Mouse (Mus musculus): ENCODE data around the gene Tmem259.

Gene Tmem259

GRCm38 (mm10) chr10:79931797-79932196 lies 52.3 kb downstream of the Tmem259 start:
- peaks cover 27% of the 10 kb centered on the region for H3K27me3 ChIP-seq (ENCODE audit: insufficient read depth, low read length)
- TF ChIP-seq CTCF (conservative IDR thresholded peaks at IDR 0.05; ENCODE audit: low read length) (no peak), NANOG (IDR thresholded peaks at IDR 0.05; ENCODE audit: borderline replicate concordance, low read length) (no peak), POU5F1 (IDR thresholded peaks at IDR 0.05; ENCODE audit: borderline replicate concordance, low read length) (no peak)
- peaks cover 14% of the 10 kb centered on the region; the same call in 1 of the 2 replicates for H3K36me3 ChIP-seq (ENCODE audit: insufficient read depth, low read length)
- H3K4me3 ChIP-seq (replicated peaks; ENCODE audit: low read length), result no peak overlapping the region
- peaks cover 59% of the 10 kb centered on the region for H3K4me1 ChIP-seq (replicated peaks; ENCODE audit: low read depth, low read length)
- H3K9me3 ChIP-seq (ENCODE audit: low read length), result 0 out of 2 replicates have a peak, but pooled peaks cover 2% of the 10 kb centered on the region

- Histone ChIP-seq H3K9me3 (ENCODE audit: low read length) (0 out of 2 replicates have a peak, but pooled peaks cover 2% of the 10 kb centered on the region), H3K4me3 (replicated peaks; ENCODE audit: low read length) (no peak overlapping the region), H3K27me3 (ENCODE audit: insufficient read depth, low read length) (peaks cover 34% of the 10 kb centered on the region), H3K4me1 (replicated peaks; ENCODE audit: low read depth, low read length) (peaks cover 58% of the 10 kb centered on the region), H3K36me3 (ENCODE audit: insufficient read depth, low read length) (peaks cover 14% of the 10 kb centered on the region; the same call in 1 of the 2 replicates)
- no peak for TF ChIP-seq CTCF (conservative IDR thresholded peaks at IDR 0.05; ENCODE audit: low read length)
- no peak for TF ChIP-seq NANOG (IDR thresholded peaks at IDR 0.05; ENCODE audit: borderline replicate concordance, low read length)
- TF ChIP-seq POU5F1 (IDR thresholded peaks at IDR 0.05; ENCODE audit: borderline replicate concordance, low read length), result no peak
Measured at GRCm38 (mm10) chr10:79930826-79931186, 53.3 kb downstream of the Tmem259 start.

- Histone ChIP-seq H3K36me3 (ENCODE audit: insufficient read depth, low read length) (peaks cover 14% of the 10 kb centered on the region; the same call in 1 of the 2 replicates), H3K4me3 (replicated peaks; ENCODE audit: low read length) (no peak overlapping the region), H3K9me3 (ENCODE audit: low read length) (0 out of 2 replicates have a peak, but pooled peaks cover 2% of the 10 kb centered on the region), H3K4me1 (replicated peaks; ENCODE audit: low read depth, low read length) (peaks cover 57% of the 10 kb centered on the region), H3K27me3 (ENCODE audit: insufficient read depth, low read length) (peaks cover 34% of the 10 kb centered on the region)
- TF ChIP-seq CTCF (conservative IDR thresholded peaks at IDR 0.05; ENCODE audit: low read length) (no peak), NANOG (IDR thresholded peaks at IDR 0.05; ENCODE audit: borderline replicate concordance, low read length) (no peak), POU5F1 (IDR thresholded peaks at IDR 0.05; ENCODE audit: borderline replicate concordance, low read length) (no peak)
Measured at GRCm38 (mm10) chr10:79929967-79930825, 53.9 kb downstream of the Tmem259 start.

GRCm38 (mm10) chr10:79928907-79929701 lies 55.0 kb downstream of the Tmem259 start:
- Histone ChIP-seq H3K9me3 (ENCODE audit: low read length) (0 out of 2 replicates have a peak, but pooled peaks cover 2% of the 10 kb centered on the region), H3K27me3 (ENCODE audit: insufficient read depth, low read length) (peaks cover 35% of the 10 kb centered on the region), H3K36me3 (ENCODE audit: insufficient read depth, low read length) (peaks cover 14% of the 10 kb centered on the region; the same call in 1 of the 2 replicates), H3K4me3 (replicated peaks; ENCODE audit: low read length) (no peak overlapping the region), H3K4me1 (replicated peaks; ENCODE audit: low read depth, low read length) (peaks cover 56% of the 10 kb centered on the region)
- TF ChIP-seq POU5F1 (IDR thresholded peaks at IDR 0.05; ENCODE audit: borderline replicate concordance, low read length), result no peak

- peaks cover 41% of the 10 kb centered on the region for H3K27me3 ChIP-seq (ENCODE audit: insufficient read depth, low read length)
- TF ChIP-seq NANOG (IDR thresholded peaks at IDR 0.05; ENCODE audit: borderline replicate concordance, low read length) (no peak), POU5F1 (IDR thresholded peaks at IDR 0.05; ENCODE audit: borderline replicate concordance, low read length) (no peak), CTCF (conservative IDR thresholded peaks at IDR 0.05; ENCODE audit: low read length) (no peak)
- H3K36me3 ChIP-seq (ENCODE audit: insufficient read depth, low read length), result peaks cover 14% of the 10 kb centered on the region; the same call in 1 of the 2 replicates
- peaks cover 57% of the 10 kb centered on the region for H3K4me1 ChIP-seq (replicated peaks; ENCODE audit: low read depth, low read length)
- 0 out of 2 replicates have a peak, but pooled peaks cover 2% of the 10 kb centered on the region for H3K9me3 ChIP-seq (ENCODE audit: low read length)
- H3K4me3 ChIP-seq (replicated peaks; ENCODE audit: low read length), result peak overlapping the region; percentile 91
Measured at GRCm38 (mm10) chr10:79928030-79928694, 56.0 kb downstream of the Tmem259 start.

GRCm38 (mm10) chr10:79927324-79928029 lies 56.7 kb downstream of the Tmem259 start:
- Histone ChIP-seq H3K27me3 (ENCODE audit: insufficient read depth, low read length) (peaks cover 48% of the 10 kb centered on the region), H3K36me3 (ENCODE audit: insufficient read depth, low read length) (peaks cover 14% of the 10 kb centered on the region; the same call in 1 of the 2 replicates)
- TF ChIP-seq NANOG (IDR thresholded peaks at IDR 0.05; ENCODE audit: borderline replicate concordance, low read length) (no peak), POU5F1 (IDR thresholded peaks at IDR 0.05; ENCODE audit: borderline replicate concordance, low read length) (no peak), CTCF (conservative IDR thresholded peaks at IDR 0.05; ENCODE audit: low read length) (no peak)

GRCm38 (mm10) chr10:79926491-79927323 lies 57.4 kb downstream of the Tmem259 start, which contains the start of gene Arid3a:
Gene Arid3a (plus strand): TSS chr10:79927043.
- Histone ChIP-seq H3K9me3 (ENCODE audit: low read length) (0 out of 2 replicates have a peak, but pooled peaks cover 2% of the 10 kb centered on the region), H3K4me3 (replicated peaks; ENCODE audit: low read length) (peak within 1 kb of the TSS; percentile 91), H3K4me1 (replicated peaks; ENCODE audit: low read depth, low read length) (peaks cover 59% of the 10 kb centered on the region), H3K27me3 (ENCODE audit: insufficient read depth, low read length) (peaks cover 55% of the 10 kb centered on the region), H3K36me3 (ENCODE audit: insufficient read depth, low read length) (peaks cover 10% of the 10 kb centered on the region; the same call in 1 of the 2 replicates)
- TF ChIP-seq NANOG (IDR thresholded peaks at IDR 0.05; ENCODE audit: borderline replicate concordance, low read length) (no peak), POU5F1 (IDR thresholded peaks at IDR 0.05; ENCODE audit: borderline replicate concordance, low read length) (no peak), CTCF (conservative IDR thresholded peaks at IDR 0.05; ENCODE audit: low read length) (no peak)

More at GRCm38 (mm10) chr10:79927324-79928029, 56.7 kb downstream of the Tmem259 start:
- Histone ChIP-seq H3K4me3 (replicated peaks; ENCODE audit: low read length) (peak overlapping the region; percentile 91), H3K4me1 (replicated peaks; ENCODE audit: low read depth, low read length) (peaks cover 56% of the 10 kb centered on the region), H3K9me3 (ENCODE audit: low read length) (0 out of 2 replicates have a peak, but pooled peaks cover 2% of the 10 kb centered on the region)
